ENCODE assay signal across 19 mouse cellular contexts in the genomic region with DNA sequence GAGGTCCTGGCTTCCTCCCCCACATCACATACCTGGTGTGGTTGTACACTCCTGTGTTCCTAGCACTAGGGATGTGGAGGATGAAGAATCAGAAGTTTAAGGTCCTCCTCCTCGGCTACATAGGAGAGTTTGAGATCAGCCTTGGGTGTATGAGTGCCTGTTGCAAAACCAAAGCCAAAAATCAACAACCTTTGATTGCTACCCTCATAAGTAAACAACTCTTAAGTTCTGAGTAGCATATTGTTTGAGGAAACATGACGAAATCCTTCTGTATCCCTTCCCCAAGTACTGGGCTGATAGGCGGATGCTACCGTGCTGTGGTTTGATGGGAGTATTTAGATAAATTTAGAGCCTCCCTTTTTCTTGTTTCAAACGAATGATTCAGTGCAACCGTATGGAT. TPM values are rescaled to one million over a fixed set of nuclear protein-coding genes. Genes with fewer than 3 reads are reported as not detected.
"Had no signal": no experiment of that assay in that cellular context is flagged by ENCODE, and none has a peak within 500 bp of the region (broad histone marks: within the 10 kb centered on the region; RNA-seq: fewer than 3 reads in every experiment).

No protein-coding gene starts in this region.

- H3K4me2 ChIP-seq: midbrain, embryonic 13.5 days; neural tube, embryonic 13.5 days had no signal

- H3K4me1 ChIP-seq: megakaryocyte, embryonic 14.5 days had no signal

- H3K36me3 ChIP-seq: midbrain, embryonic 10.5 days; midbrain, embryonic 13.5 days; neural tube, embryonic 13.5 days had no signal

- H3K9ac ChIP-seq: midbrain, embryonic 13.5 days; neural tube, embryonic 13.5 days had no signal

- DNase-seq: kidney, adult 2 months; kidney, postnatal 25 days; layer of hippocampus, adult 9-11 months; lung, adult 2 months; thymus, adult 2 months; thymus, postnatal 14 days; thymus, postnatal 4 days had no signal

- H3K4me3 ChIP-seq: layer of hippocampus, adult 2 months; left cerebral cortex, adult 2 months; megakaryocyte, embryonic 14.5 days; midbrain, embryonic 10.5 days; midbrain, embryonic 13.5 days; myocyte; neural tube, embryonic 13.5 days had no signal

- H3K27ac ChIP-seq: hindbrain, postnatal 0 days; kidney, postnatal 0 days; layer of hippocampus, adult 2 months; left cerebral cortex, adult 2 months; midbrain, embryonic 10.5 days; midbrain, embryonic 13.5 days; neural tube, embryonic 13.5 days had no signal

- H3K9me3 ChIP-seq: megakaryocyte, embryonic 14.5 days; midbrain, embryonic 10.5 days; midbrain, embryonic 13.5 days; neural tube, embryonic 13.5 days had no signal

- H3K27me3 ChIP-seq: midbrain, embryonic 13.5 days; neural tube, embryonic 13.5 days had no signal

- ATAC-seq: hindbrain, postnatal 0 days; inflammation-experienced regulatory T-cells, adult 6 months; intestine, embryonic 16.5 days; midbrain, embryonic 13.5 days; midbrain, embryonic 16.5 days had no signal

RNA-seq across cellular contexts. Expression of a gene that starts 20.9 kb away (rescaled TPM):
- polyA plus RNA-seq: inflammation-experienced regulatory T-cells, adult 6 months had no signal
